Mouse (Mus musculus): ENCODE measurements around the gene Thnsl1. TPM values are rescaled to one million over a fixed set of nuclear protein-coding genes. Genes with fewer than 3 reads are reported as not detected.

The Thnsl1 gene
- total RNA-seq, 1 experiment, result 9.4 TPM

- Histone ChIP-seq H3K4me1 (ENCODE audit: control insufficient read depth in 2 of 2, insufficient read depth in 2 of 2, low read length in 2 of 2, poor library complexity in 1 of 2) (0 out of 4 replicates have a peak, but pooled peaks cover 0 to 2% of the 10 kb centered on the region in 2 experiments), H3K9me3 (ENCODE audit: control insufficient read depth, insufficient read depth, low read depth, low read length) (no peaks in the 10 kb centered on the region), H3K9ac (ENCODE audit: insufficient read depth, low read depth, low read length, poor library complexity, severe bottlenecking) (no peak overlapping the region), H3K4me3 (ENCODE audit: insufficient read depth in 1 of 2, low read depth in 1 of 2, low read length in 2 of 2, poor library complexity in 1 of 2, severe bottlenecking in 1 of 2) (no peak overlapping the region), H3K27ac (ENCODE audit: insufficient read depth, low read depth, low read length, poor library complexity, severe bottlenecking) (no peak overlapping the region), H3K36me3 (ENCODE audit: control insufficient read depth, insufficient read depth, low read length, poor library complexity, severe bottlenecking) (no peaks in the 10 kb centered on the region; the same call in 1 of the 2 replicates)
- no peak for DNase-seq (ENCODE audit: low read depth, low spot score)
- in situ Hi-C loops (cut with MboI; ENCODE audit: low sequenced_read_pairs in 2 of 2, unreplicated experiment in 2 of 2), result no loop called here
- TF ChIP-seq ZC3H11A (IDR thresholded peaks at IDR 0.05; ENCODE audit: borderline replicate concordance, low read depth, low read length) (no peak), ZNF384 (IDR thresholded peaks at IDR 0.05; ENCODE audit: low read depth, low read length) (no peak)
These were observed 5.8 kb downstream of the Thnsl1 start for GRCm38 (mm10) chr2:21211361-21211760.

- TF ChIP-seq HCFC1 (IDR thresholded peaks at IDR 0.05; ENCODE audit: borderline replicate concordance, insufficient read depth, low read length), result no peak
- TF ChIP-seq ZNF384 (IDR thresholded peaks at IDR 0.05; ENCODE audit: low read depth, low read length), result no peak
- Histone ChIP-seq H3K4me3 (ENCODE audit: insufficient read depth in 1 of 2, low read depth in 1 of 2, low read length in 2 of 2, poor library complexity in 1 of 2, severe bottlenecking in 1 of 2) (no peak overlapping the region), H3K9ac (ENCODE audit: insufficient read depth, low read depth, low read length, poor library complexity, severe bottlenecking) (no peak overlapping the region), H3K4me1 (ENCODE audit: control insufficient read depth in 2 of 2, insufficient read depth in 2 of 2, low read length in 2 of 2, poor library complexity in 1 of 2) (no peaks in the 10 kb centered on the region), H3K36me3 (ENCODE audit: control insufficient read depth, insufficient read depth, low read length, poor library complexity, severe bottlenecking) (no peaks in the 10 kb centered on the region; the same call in 1 of the 2 replicates), H3K9me3 (ENCODE audit: control insufficient read depth, insufficient read depth, low read depth, low read length) (no peaks in the 10 kb centered on the region), H3K27ac (ENCODE audit: insufficient read depth, low read depth, low read length, poor library complexity, severe bottlenecking) (no peak overlapping the region)
- DNase-seq (ENCODE audit: low read depth, low spot score), result no peak
- in situ Hi-C loops (cut with MboI; ENCODE audit: low sequenced_read_pairs in 2 of 2, unreplicated experiment in 2 of 2), result no loop called here
These were observed 8.8 kb downstream of the Thnsl1 start for GRCm38 (mm10) chr2:21214322-21214721.

GRCm38 (mm10) chr2:21215284-21215683 lies 9.8 kb downstream of the Thnsl1 start:
- Histone ChIP-seq H3K9me3 (ENCODE audit: control insufficient read depth, insufficient read depth, low read depth, low read length) (no peaks in the 10 kb centered on the region), H3K27ac (ENCODE audit: insufficient read depth, low read depth, low read length, poor library complexity, severe bottlenecking) (no peak overlapping the region), H3K36me3 (ENCODE audit: control insufficient read depth, insufficient read depth, low read length, poor library complexity, severe bottlenecking) (no peaks in the 10 kb centered on the region; the same call in 1 of the 2 replicates), H3K9ac (ENCODE audit: insufficient read depth, low read depth, low read length, poor library complexity, severe bottlenecking) (no peak overlapping the region), H3K4me3 (ENCODE audit: insufficient read depth in 1 of 2, low read depth in 1 of 2, low read length in 2 of 2, poor library complexity in 1 of 2, severe bottlenecking in 1 of 2) (no peak overlapping the region), H3K4me1 (ENCODE audit: control insufficient read depth in 2 of 2, insufficient read depth in 2 of 2, low read length in 2 of 2, poor library complexity in 1 of 2) (no peaks in the 10 kb centered on the region)
- no peak for TF ChIP-seq CHD2 (IDR thresholded peaks at IDR 0.05; ENCODE audit: low read depth, low read length)
- no peak for TF ChIP-seq ZC3H11A (IDR thresholded peaks at IDR 0.05; ENCODE audit: borderline replicate concordance, low read depth, low read length)
- no peak for TF ChIP-seq HCFC1 (IDR thresholded peaks at IDR 0.05; ENCODE audit: borderline replicate concordance, insufficient read depth, low read length)
- in situ Hi-C loops (cut with MboI; ENCODE audit: low sequenced_read_pairs in 2 of 2, unreplicated experiment in 2 of 2), result no loop called here
- no peak for DNase-seq (ENCODE audit: low read depth, low spot score)

GRCm38 (mm10) chr2:21222453-21223384 lies 17.2 kb downstream of the Thnsl1 start:
- H3K9ac ChIP-seq (ENCODE audit: insufficient read depth, low read depth, low read length, poor library complexity, severe bottlenecking), result no peak overlapping the region
- peaks cover 3% of the 10 kb centered on the region; the same call in 1 of the 2 replicates for H3K36me3 ChIP-seq (ENCODE audit: control insufficient read depth, insufficient read depth, low read length, poor library complexity, severe bottlenecking)
- H3K4me1 ChIP-seq (ENCODE audit: control insufficient read depth in 2 of 2, insufficient read depth in 2 of 2, low read length in 2 of 2, poor library complexity in 1 of 2), result no peaks in the 10 kb centered on the region
- in situ Hi-C loops (cut with MboI; ENCODE audit: low sequenced_read_pairs in 2 of 2, unreplicated experiment in 2 of 2), result no loop called here
- no peak overlapping the region for H3K27ac ChIP-seq (ENCODE audit: insufficient read depth, low read depth, low read length, poor library complexity, severe bottlenecking)
- no peak overlapping the region for H3K4me3 ChIP-seq (ENCODE audit: insufficient read depth in 1 of 2, low read depth in 1 of 2, low read length in 2 of 2, poor library complexity in 1 of 2, severe bottlenecking in 1 of 2)
- 0 out of 2 replicates have a peak, but pooled peaks cover 2% of the 10 kb centered on the region for H3K9me3 ChIP-seq (ENCODE audit: control insufficient read depth, insufficient read depth, low read depth, low read length)
- DNase-seq (ENCODE audit: low read depth, low spot score), result no peak
- no peak for TF ChIP-seq CHD2 (IDR thresholded peaks at IDR 0.05; ENCODE audit: low read depth, low read length)
- TF ChIP-seq HCFC1 (IDR thresholded peaks at IDR 0.05; ENCODE audit: borderline replicate concordance, insufficient read depth, low read length), result no peak
- no peak for TF ChIP-seq ZC3H11A (IDR thresholded peaks at IDR 0.05; ENCODE audit: borderline replicate concordance, low read depth, low read length)
- no peak for TF ChIP-seq MAFK (IDR thresholded peaks at IDR 0.05; ENCODE audit: insufficient read depth, low read depth, low read length)
- TF ChIP-seq ZNF384 (IDR thresholded peaks at IDR 0.05; ENCODE audit: low read depth, low read length), result no peak

Measured in ES-E14 (cell line).